Mouse (Mus musculus): ENCODE measurements around the gene Prss43. TPM values are rescaled to one million over a fixed set of nuclear protein-coding genes. Genes with fewer than 3 reads are reported as not detected.
A peak's percentile ranks its signal among the peaks of the same experiment; 100 is the strongest.

The Prss43 gene
- total RNA-seq, 1 experiment, result 0.09 TPM

DNA sequence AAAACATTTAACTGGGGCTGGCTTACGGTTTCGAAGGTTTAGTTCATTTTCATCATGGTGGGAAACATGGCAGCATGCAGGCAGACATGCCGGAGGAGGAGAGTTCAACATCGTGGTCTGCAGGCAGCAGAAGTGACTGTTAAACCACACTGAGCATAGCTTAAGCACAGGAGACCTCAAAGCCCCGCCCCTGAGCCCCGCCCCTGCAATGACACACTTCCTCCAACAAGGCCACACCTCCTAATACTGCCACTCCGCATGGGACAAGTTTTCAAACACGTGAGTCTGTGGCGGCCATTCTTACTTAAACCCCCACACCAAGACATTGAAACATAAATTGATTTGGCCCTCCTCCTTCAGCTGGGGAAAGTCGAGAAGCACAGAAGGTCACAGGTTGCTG lies 29.5 kb upstream of the Prss43 start:
- TF ChIP-seq ZC3H11A (IDR thresholded peaks at IDR 0.05; ENCODE audit: borderline replicate concordance, low read depth, low read length), result no peak
- TF ChIP-seq ZNF384 (IDR thresholded peaks at IDR 0.05; ENCODE audit: low read depth, low read length), result 0 out of 2 replicates have a peak, but pooled peaks have one; percentile 4
- no peak for TF ChIP-seq HCFC1 (IDR thresholded peaks at IDR 0.05; ENCODE audit: borderline replicate concordance, insufficient read depth, low read length)
- peak; percentile 62 for DNase-seq (ENCODE audit: low read depth, low spot score)
- Histone ChIP-seq H3K4me3 (ENCODE audit: insufficient read depth in 1 of 2, low read depth in 1 of 2, low read length in 2 of 2, poor library complexity in 1 of 2, severe bottlenecking in 1 of 2) (peak overlapping the region; percentile 60), H3K36me3 (ENCODE audit: control insufficient read depth, insufficient read depth, low read length, poor library complexity, severe bottlenecking) (peaks cover 3% of the 10 kb centered on the region; the same call in 1 of the 2 replicates), H3K9me3 (ENCODE audit: control insufficient read depth, insufficient read depth, low read depth, low read length) (no peaks in the 10 kb centered on the region), H3K27ac (ENCODE audit: insufficient read depth, low read depth, low read length, poor library complexity, severe bottlenecking) (no peak overlapping the region), H3K9ac (ENCODE audit: insufficient read depth, low read depth, low read length, poor library complexity, severe bottlenecking) (peak overlapping the region; percentile 81), H3K4me1 (ENCODE audit: control insufficient read depth in 2 of 2, insufficient read depth in 2 of 2, low read length in 2 of 2, poor library complexity in 1 of 2) (peaks cover 0 to 2% of the 10 kb centered on the region in 2 experiments; a peak in 1 of 4 replicates)
- in situ Hi-C loops (cut with MboI; ENCODE audit: low sequenced_read_pairs in 2 of 2, unreplicated experiment in 2 of 2), result no loop called here

DNA sequence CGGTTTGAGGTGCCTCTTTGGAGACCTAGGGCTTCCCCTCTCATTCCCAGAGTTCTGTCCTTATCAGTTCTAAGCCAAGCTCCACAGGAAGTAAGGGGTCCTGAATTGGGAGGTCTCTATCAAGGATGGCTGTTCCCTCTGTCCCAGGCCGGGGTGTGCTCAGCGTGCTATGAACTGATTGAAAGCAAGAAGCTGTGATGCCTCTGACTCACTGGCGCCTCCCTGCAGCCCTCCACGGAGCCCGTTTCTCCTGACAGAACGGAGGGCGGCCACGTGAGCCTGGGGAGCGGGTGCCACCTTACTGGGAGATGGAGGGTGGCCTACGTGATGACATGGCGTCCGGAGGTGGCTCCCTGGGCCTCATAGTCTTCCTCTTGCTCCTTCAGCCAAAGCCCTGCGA lies 28.6 kb upstream of the Prss43 start, which contains the start of gene Prss42:
Prss42 (plus strand) TSS at position 301 of the 400 bp plus-strand sequence.
- DNase-seq (ENCODE audit: low read depth, low spot score), result no peak
- peak within 1 kb of the TSS; percentile 60 for H3K4me3 ChIP-seq (ENCODE audit: insufficient read depth in 1 of 2, low read depth in 1 of 2, low read length in 2 of 2, poor library complexity in 1 of 2, severe bottlenecking in 1 of 2)

DNA sequence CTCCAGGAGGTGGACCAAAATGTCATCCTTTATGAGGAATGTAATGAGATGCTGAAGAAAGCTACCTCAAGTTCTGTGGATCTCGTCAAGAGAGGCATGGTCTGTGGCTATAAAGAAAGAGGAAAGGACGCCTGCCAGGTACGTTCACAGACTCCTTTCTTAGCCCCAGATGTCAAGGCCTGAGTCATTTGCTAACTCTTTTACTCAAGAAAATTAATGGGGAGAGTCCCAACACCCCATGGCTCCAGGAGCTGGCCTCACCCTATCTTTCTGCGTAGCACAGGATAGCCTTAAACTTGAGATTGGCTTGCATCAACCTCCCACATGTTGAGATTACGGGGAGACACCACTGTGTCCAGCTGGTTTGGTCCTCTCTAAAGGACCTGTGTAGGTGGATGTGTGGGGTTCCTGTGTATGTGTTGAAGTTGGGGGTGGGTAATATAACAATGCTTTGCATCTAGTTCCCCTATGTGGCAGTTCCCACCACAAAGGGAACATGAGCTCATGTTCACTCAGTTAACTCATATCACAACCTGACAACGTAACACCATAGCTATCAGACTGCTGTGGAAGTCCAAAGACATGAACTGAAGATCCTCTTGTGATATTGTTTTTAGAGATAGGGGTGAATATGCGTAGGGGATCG lies 25.5 kb upstream of the Prss43 start:
- DNase-seq (ENCODE audit: low read depth, low spot score), result no peak
- Histone ChIP-seq H3K9me3 (ENCODE audit: control insufficient read depth, insufficient read depth, low read depth, low read length) (no peaks in the 10 kb centered on the region), H3K4me3 (ENCODE audit: insufficient read depth in 1 of 2, low read depth in 1 of 2, low read length in 2 of 2, poor library complexity in 1 of 2, severe bottlenecking in 1 of 2) (no peak overlapping the region), H3K4me1 (ENCODE audit: control insufficient read depth in 2 of 2, insufficient read depth in 2 of 2, low read length in 2 of 2, poor library complexity in 1 of 2) (peaks cover 0 to 2% of the 10 kb centered on the region in 2 experiments; a peak in 1 of 4 replicates), H3K27ac (ENCODE audit: insufficient read depth, low read depth, low read length, poor library complexity, severe bottlenecking) (no peak overlapping the region), H3K36me3 (ENCODE audit: control insufficient read depth, insufficient read depth, low read length, poor library complexity, severe bottlenecking) (0 out of 2 replicates have a peak, but pooled peaks cover 1% of the 10 kb centered on the region), H3K9ac (ENCODE audit: insufficient read depth, low read depth, low read length, poor library complexity, severe bottlenecking) (no peak overlapping the region)
- no peak for TF ChIP-seq CHD2 (IDR thresholded peaks at IDR 0.05; ENCODE audit: low read depth, low read length)
- in situ Hi-C loops (cut with MboI; ENCODE audit: low sequenced_read_pairs in 2 of 2, unreplicated experiment in 2 of 2), result no loop called here

More for the DNA sequence above, 28.6 kb upstream of the Prss43 start, which contains the start of gene Prss42:
- Histone ChIP-seq H3K27ac (ENCODE audit: insufficient read depth, low read depth, low read length, poor library complexity, severe bottlenecking) (no peak within 1 kb of the TSS), H3K36me3 (ENCODE audit: control insufficient read depth, insufficient read depth, low read length, poor library complexity, severe bottlenecking) (peaks cover 3% of the 10 kb centered on the region; the same call in 1 of the 2 replicates), H3K9ac (ENCODE audit: insufficient read depth, low read depth, low read length, poor library complexity, severe bottlenecking) (peak within 1 kb of the TSS; percentile 81), H3K4me1 (ENCODE audit: control insufficient read depth in 2 of 2, insufficient read depth in 2 of 2, low read length in 2 of 2, poor library complexity in 1 of 2) (peaks cover 0 to 2% of the 10 kb centered on the region in 2 experiments; a peak in 1 of 4 replicates), H3K9me3 (ENCODE audit: control insufficient read depth, insufficient read depth, low read depth, low read length) (no peaks in the 10 kb centered on the region)
- TF ChIP-seq HCFC1 (IDR thresholded peaks at IDR 0.05; ENCODE audit: borderline replicate concordance, insufficient read depth, low read length), result no peak
- TF ChIP-seq ZC3H11A (IDR thresholded peaks at IDR 0.05; ENCODE audit: borderline replicate concordance, low read depth, low read length), result no peak
- no peak for TF ChIP-seq CHD2 (IDR thresholded peaks at IDR 0.05; ENCODE audit: low read depth, low read length)
- no peak for TF ChIP-seq MAFK (IDR thresholded peaks at IDR 0.05; ENCODE audit: insufficient read depth, low read depth, low read length)
- in situ Hi-C loops (cut with MboI; ENCODE audit: low sequenced_read_pairs in 2 of 2, unreplicated experiment in 2 of 2), result no loop called here

DNA sequence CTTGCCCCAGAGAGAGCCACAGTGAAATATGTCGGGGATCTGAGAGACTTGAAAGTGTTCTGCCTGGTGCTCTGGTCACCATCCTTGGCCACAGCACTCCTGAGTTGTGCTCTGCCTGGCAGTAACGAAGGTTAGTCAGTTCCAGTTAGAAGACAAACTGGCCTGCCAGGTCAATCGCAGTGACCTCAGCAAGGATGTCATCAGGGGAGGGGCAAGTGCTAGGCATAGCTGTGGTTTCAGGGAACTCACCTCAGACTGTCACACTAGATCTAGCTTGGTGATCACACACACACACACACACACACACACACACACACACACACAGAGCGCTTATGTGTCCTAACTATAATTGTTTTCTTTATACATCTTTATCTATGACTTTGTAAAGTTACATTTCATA lies 23.2 kb upstream of the Prss43 start:
- H3K9ac ChIP-seq (ENCODE audit: insufficient read depth, low read depth, low read length, poor library complexity, severe bottlenecking), result no peak overlapping the region
- no peak for DNase-seq (ENCODE audit: low read depth, low spot score)
- in situ Hi-C loops (cut with MboI; ENCODE audit: low sequenced_read_pairs in 2 of 2, unreplicated experiment in 2 of 2), result no loop called here
- H3K36me3 ChIP-seq (ENCODE audit: control insufficient read depth, insufficient read depth, low read length, poor library complexity, severe bottlenecking), result 0 out of 2 replicates have a peak, but pooled peaks cover 1% of the 10 kb centered on the region
- H3K4me1 ChIP-seq (ENCODE audit: control insufficient read depth in 2 of 2, insufficient read depth in 2 of 2, low read length in 2 of 2, poor library complexity in 1 of 2), result no peaks in the 10 kb centered on the region
- TF ChIP-seq MAFK (IDR thresholded peaks at IDR 0.05; ENCODE audit: insufficient read depth, low read depth, low read length), result no peak
- no peak for TF ChIP-seq CHD2 (IDR thresholded peaks at IDR 0.05; ENCODE audit: low read depth, low read length)
- TF ChIP-seq ZC3H11A (IDR thresholded peaks at IDR 0.05; ENCODE audit: borderline replicate concordance, low read depth, low read length), result no peak
- TF ChIP-seq ZNF384 (IDR thresholded peaks at IDR 0.05; ENCODE audit: low read depth, low read length), result no peak
- TF ChIP-seq HCFC1 (IDR thresholded peaks at IDR 0.05; ENCODE audit: borderline replicate concordance, insufficient read depth, low read length), result no peak
- no peaks in the 10 kb centered on the region for H3K9me3 ChIP-seq (ENCODE audit: control insufficient read depth, insufficient read depth, low read depth, low read length)
- H3K4me3 ChIP-seq (ENCODE audit: insufficient read depth in 1 of 2, low read depth in 1 of 2, low read length in 2 of 2, poor library complexity in 1 of 2, severe bottlenecking in 1 of 2), result no peak overlapping the region
- H3K27ac ChIP-seq (ENCODE audit: insufficient read depth, low read depth, low read length, poor library complexity, severe bottlenecking), result no peak overlapping the region

DNA sequence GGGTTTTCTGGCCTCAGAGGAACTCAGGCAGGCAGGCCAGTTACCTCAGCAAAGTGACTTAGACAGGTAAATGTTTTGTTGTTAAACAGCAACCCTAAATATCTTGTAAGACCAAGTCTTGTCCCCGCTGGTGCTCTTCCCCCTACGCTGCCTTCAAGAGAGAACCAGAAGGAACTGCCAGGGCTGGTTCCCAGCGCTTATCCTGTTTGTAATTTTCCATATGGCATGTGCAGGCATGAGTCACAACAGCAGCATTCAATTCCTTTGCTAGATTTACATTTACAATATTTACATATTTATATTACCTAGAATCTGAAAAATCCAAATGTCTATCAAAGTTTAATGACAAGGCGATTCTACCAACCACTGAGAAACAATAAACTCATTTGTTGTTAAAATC lies 16.4 kb upstream of the Prss43 start:
- Histone ChIP-seq H3K4me1 (ENCODE audit: control insufficient read depth in 2 of 2, insufficient read depth in 2 of 2, low read length in 2 of 2, poor library complexity in 1 of 2) (peaks cover 0 to 5% of the 10 kb centered on the region in 2 experiments; a peak in 2 of 4 replicates), H3K9me3 (ENCODE audit: control insufficient read depth, insufficient read depth, low read depth, low read length) (no peaks in the 10 kb centered on the region), H3K36me3 (ENCODE audit: control insufficient read depth, insufficient read depth, low read length, poor library complexity, severe bottlenecking) (no peaks in the 10 kb centered on the region), H3K27ac (ENCODE audit: insufficient read depth, low read depth, low read length, poor library complexity, severe bottlenecking) (no peak overlapping the region), H3K4me3 (ENCODE audit: insufficient read depth in 1 of 2, low read depth in 1 of 2, low read length in 2 of 2, poor library complexity in 1 of 2, severe bottlenecking in 1 of 2) (no peak overlapping the region), H3K9ac (ENCODE audit: insufficient read depth, low read depth, low read length, poor library complexity, severe bottlenecking) (no peak overlapping the region)
- TF ChIP-seq HCFC1 (IDR thresholded peaks at IDR 0.05; ENCODE audit: borderline replicate concordance, insufficient read depth, low read length), result no peak
- no peak for TF ChIP-seq MAFK (IDR thresholded peaks at IDR 0.05; ENCODE audit: insufficient read depth, low read depth, low read length)
- TF ChIP-seq ZC3H11A (IDR thresholded peaks at IDR 0.05; ENCODE audit: borderline replicate concordance, low read depth, low read length), result no peak
- no peak for TF ChIP-seq ZNF384 (IDR thresholded peaks at IDR 0.05; ENCODE audit: low read depth, low read length)
- no peak for TF ChIP-seq CHD2 (IDR thresholded peaks at IDR 0.05; ENCODE audit: low read depth, low read length)
- in situ Hi-C loops (cut with MboI; ENCODE audit: low sequenced_read_pairs in 2 of 2, unreplicated experiment in 2 of 2), result no loop called here
- DNase-seq (ENCODE audit: low read depth, low spot score), result no peak
